Mouse (Mus musculus) cortical plate, adult 2 months (tissue): ENCODE measurements around the gene Zfhx3. TPM values are rescaled to one million over a fixed set of nuclear protein-coding genes. Genes with fewer than 3 reads are reported as not detected.
A peak's percentile ranks its signal among the peaks of the same experiment; 100 is the strongest.

Experiments used
- H3K27ac ChIP-seq: fragments of 200-500 bp; 2 replicates; pipeline ENCODE4 v1.5.1; 2012; ENCODE audit warnings: low read length, control low read depth, inconsistent platforms; ENCODE audit not compliant: insufficient read depth
- H3K4me1 ChIP-seq: fragments of 200-500 bp; 2 replicates; pipeline ENCODE4 v1.6.1; 2011; ENCODE audit warnings: low read length; ENCODE audit not compliant: control insufficient read depth, insufficient read depth
- H3K4me3 ChIP-seq: fragments of 200-500 bp; 2 replicates; pipeline ENCODE4 v1.5.1; 2011; ENCODE audit warnings: mild to moderate bottlenecking, low read length, control low read depth; ENCODE audit not compliant: insufficient read depth
- CTCF ChIP-seq: fragments of 200-500 bp; IDR thresholded peaks from 2 replicates; pipeline ENCODE4 v1.5.1; 2011; ENCODE audit warnings: mild to moderate bottlenecking, control low read depth, low read length; ENCODE audit not compliant: insufficient read depth; ENCODE audit errors: extremely low read depth
- POLR2A ChIP-seq: fragments of 200-500 bp; IDR thresholded peaks from 2 replicates; pipeline ENCODE4 v1.6.1; 2011; ENCODE audit warnings: mild to moderate bottlenecking, low read length, control low read depth; ENCODE audit not compliant: insufficient read depth; ENCODE audit errors: extremely low read depth
- polyA plus RNA-seq: library from polyadenylated mRNA; depleted of rRNA; stranded (reverse); fragments of >200 nt; gene quantifications from 2 replicates; pipeline ENCODE4 v1.2.3, GENCODE M21; 2012

Gene Zfhx3
- polyA plus RNA-seq, 1 experiment = 1.3 TPM

DNA sequence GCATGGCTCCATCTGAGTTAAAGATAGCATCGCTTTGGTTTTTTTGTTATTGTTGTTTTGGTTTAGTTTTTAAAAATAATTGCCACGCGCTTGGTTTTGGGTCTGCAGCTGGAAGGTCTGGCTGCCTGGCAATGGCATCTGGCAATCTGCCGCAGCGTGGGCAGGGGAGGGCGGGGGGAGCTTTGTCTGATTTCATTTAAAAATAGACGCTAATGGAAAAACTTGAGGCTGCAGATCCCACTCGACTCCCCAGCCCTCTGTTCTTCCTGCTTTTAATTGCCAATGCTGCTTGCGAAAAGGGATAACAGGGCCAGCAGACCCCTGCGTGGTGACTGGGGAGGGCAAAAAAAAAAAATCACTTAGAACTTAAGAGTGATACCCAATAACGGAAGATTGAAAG, 69.1 kb downstream of the Zfhx3 start:
- H3K4me3 ChIP-seq = no peak overlapping the region
- TF ChIP-seq CTCF (no peak), POLR2A (no peak)
- no peaks in the 10 kb centered on the region for H3K4me1 ChIP-seq
- no peak overlapping the region for H3K27ac ChIP-seq

GRCm38 (mm10) chr8:108017727-108018126, 75.3 kb downstream of the Zfhx3 start:
- Histone ChIP-seq H3K4me3 (no peak overlapping the region), H3K4me1 (no peaks in the 10 kb centered on the region), H3K27ac (no peak overlapping the region)
- TF ChIP-seq POLR2A = no peak
- no peak for TF ChIP-seq CTCF

DNA sequence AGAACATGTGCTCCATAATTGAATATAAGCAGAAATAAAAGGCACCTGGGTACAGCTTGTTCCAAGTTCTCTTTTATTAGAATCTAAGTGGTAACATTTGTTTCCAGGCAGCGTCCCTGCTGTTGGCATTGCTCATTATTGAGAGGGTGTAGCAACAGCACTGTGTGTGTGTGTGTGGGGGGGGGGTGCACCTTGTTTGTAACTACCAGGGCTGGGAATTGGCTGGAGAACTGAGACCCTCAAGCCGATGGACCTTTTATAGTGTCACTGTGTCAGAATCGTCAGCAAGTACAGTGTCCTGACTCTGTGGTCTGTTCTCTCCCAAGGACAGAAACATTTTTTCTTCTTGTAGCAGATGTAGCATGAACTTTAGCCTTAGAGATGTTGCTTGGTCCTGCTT, 77.2 kb downstream of the Zfhx3 start:
- TF ChIP-seq CTCF (no peak), POLR2A (no peak)
- H3K4me3 ChIP-seq = no peak overlapping the region
- no peaks in the 10 kb centered on the region for H3K4me1 ChIP-seq
- no peak overlapping the region for H3K27ac ChIP-seq

DNA sequence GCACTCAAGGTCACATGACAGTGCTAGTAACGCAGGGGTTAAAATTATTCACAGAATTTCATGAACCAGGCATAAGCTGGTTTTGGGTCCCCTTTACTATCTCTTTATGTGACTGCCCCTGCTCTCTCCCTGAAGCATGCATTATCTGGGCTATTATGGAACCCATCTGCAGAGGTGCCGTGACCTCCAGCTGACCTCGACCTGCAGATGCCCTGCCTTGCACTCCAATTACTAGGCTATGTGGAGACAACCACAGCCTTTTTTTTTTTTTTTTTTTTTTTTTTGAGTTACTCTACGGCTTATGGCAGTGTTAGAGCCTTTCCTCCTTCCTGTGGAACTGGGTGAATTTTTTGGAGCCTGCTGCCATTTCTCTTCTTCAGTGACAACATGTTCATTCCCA, 80.0 kb downstream of the Zfhx3 start:
- H3K4me1 ChIP-seq = no peaks in the 10 kb centered on the region
- H3K4me3 ChIP-seq = no peak overlapping the region
- TF ChIP-seq CTCF (no peak), POLR2A (no peak)
- no peak overlapping the region for H3K27ac ChIP-seq

DNA sequence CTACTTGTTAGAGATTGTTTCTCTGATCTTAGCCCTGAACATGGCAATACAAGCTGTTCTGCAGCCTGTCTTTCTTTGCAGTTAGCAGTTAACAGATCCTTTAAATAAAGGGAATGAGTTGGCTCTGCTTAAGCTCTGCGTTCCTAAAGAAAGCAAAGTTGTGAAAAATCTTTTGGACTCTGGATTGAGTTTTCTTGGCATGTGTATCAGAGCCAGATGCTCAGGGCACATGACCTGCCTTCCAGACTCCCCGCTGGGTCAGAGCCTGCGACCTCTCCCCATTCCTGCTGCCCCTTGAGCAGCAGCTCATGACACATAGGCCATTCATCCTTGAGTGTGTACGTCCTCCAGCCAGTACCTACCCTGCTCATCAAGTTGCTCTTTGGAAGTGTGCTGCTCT, 81.9 kb downstream of the Zfhx3 start:
- H3K4me1 ChIP-seq = no peaks in the 10 kb centered on the region
- no peak overlapping the region for H3K27ac ChIP-seq
- TF ChIP-seq CTCF (no peak), POLR2A (no peak)
- H3K4me3 ChIP-seq = no peak overlapping the region

DNA sequence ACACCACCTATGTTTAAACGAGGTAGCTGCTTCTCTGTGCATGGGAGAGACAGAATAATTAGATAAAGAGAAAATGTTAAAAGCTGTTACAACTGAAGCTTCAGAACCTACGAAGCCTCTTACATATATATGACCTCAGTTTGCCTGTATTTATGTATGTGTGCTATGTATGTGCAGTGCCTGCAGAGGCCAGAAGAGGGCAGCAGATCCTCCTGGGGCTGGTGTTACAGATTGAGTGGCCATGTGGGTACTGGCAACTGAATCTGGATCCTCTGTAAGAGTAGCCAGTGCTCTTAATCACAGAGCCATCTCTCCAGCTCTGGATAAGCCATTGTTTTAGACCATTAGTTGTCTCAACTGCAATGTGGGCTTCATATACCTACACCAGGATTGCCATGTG, 82.8 kb downstream of the Zfhx3 start:
- no peaks in the 10 kb centered on the region for H3K4me1 ChIP-seq

DNA sequence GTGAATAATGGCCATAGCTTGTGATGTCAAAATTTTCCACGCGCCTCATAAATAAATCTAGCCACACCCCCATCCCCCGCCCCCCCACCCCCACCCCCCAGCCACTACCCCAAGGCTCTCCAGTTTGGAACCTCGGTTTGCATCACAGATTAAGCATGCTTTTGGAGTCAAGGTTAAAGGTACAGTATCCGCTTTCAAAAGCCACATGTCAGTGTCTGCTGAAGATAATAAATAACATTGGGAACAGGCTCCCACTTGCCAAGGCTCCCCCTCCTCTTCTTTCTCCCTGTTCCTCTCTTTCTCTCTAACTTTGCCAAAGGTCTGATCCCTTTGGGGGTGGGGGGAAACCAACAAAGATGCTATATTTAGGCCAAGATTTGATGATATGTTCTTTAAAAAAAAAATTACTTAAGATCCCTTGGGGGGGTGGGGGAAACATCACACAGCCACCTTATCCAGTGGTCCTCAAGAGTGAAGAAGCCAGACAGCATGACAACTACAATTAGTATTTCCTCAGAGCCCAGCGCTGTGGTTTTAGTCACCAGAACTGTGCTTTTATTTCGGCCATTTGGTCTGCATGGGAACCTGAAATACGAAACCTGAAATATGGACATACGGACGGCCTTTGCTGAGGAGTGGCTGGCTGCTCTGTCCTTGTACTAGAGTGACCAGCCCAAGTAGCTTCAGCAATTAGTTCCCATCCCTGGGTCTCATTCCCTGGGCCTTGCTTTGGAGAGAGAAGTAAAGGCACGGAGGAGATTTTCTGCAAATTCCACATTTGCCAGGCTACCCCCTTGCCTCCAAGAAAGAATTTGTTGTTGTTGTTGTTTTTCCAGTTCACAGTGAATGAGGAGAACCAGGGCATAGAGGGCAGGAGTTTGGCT, 84.4 kb downstream of the Zfhx3 start:
- no peaks in the 10 kb centered on the region for H3K4me1 ChIP-seq
- TF ChIP-seq CTCF (no peak), POLR2A (no peak)
- no peak overlapping the region for H3K27ac ChIP-seq
- no peak overlapping the region for H3K4me3 ChIP-seq

More for the DNA sequence above, 82.8 kb downstream of the Zfhx3 start:
- Histone ChIP-seq H3K27ac (no peak overlapping the region), H3K4me3 (no peak overlapping the region)
- TF ChIP-seq POLR2A = no peak
- 0 out of 2 replicates have a peak, but pooled peaks have one; percentile 10 for TF ChIP-seq CTCF

DNA sequence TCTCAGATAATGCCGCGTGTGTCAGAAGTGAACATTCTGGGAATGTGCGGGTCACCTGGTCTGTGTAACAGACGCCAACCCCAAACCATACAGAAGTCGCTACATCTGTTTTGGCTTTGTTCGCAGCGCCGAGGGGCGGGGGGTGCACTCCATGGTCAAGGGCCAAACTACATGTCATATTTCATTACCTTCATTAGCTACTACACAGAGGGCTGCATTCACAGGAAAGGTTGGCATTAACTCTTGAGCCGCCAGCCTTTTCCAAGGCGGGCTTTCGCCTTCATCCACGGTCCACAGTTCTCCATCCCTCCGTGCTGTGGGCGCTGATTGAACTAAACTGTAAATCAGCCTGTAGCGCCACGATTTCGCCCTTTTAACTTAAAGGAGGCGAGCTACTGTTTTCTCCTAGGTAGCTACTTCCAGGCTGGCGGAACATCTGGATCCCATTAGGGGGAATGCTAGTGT, 85.1 kb downstream of the Zfhx3 start:
- no peak overlapping the region for H3K4me3 ChIP-seq
- no peak for TF ChIP-seq POLR2A
- no peak for TF ChIP-seq CTCF
- no peaks in the 10 kb centered on the region for H3K4me1 ChIP-seq
- H3K27ac ChIP-seq = no peak overlapping the region

DNA sequence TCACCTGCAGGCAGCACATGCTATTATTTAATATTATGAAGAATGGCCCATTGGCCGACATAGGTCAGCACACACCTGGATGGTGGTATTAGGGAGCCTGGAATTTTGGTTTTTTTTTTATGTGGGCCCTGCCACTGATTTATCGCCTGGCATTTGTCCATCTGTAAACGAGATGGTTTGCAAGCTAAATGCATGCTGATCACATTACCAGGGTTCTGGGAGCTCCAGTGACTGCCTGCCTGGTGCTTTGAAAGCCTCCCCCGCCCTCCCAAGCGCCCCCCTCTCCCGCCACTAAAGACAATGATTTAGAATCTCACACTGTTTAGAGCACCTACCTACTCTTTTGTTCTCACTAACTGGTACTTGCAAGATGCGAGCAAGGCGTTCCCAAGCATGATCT, 86.0 kb downstream of the Zfhx3 start:
- Histone ChIP-seq H3K4me3 (no peak overlapping the region), H3K4me1 (no peaks in the 10 kb centered on the region), H3K27ac (no peak overlapping the region)
- TF ChIP-seq POLR2A (no peak), CTCF (no peak)

GRCm38 (mm10) chr8:108031159-108031558, 88.7 kb downstream of the Zfhx3 start:
- no peak overlapping the region for H3K27ac ChIP-seq
- no peaks in the 10 kb centered on the region for H3K4me1 ChIP-seq
- H3K4me3 ChIP-seq = no peak overlapping the region
- no peak for TF ChIP-seq POLR2A
- no peak for TF ChIP-seq CTCF
